Mouse (Mus musculus) ES-Bruce4 (cell line): ENCODE results near the gene Zfp335. TPM values are rescaled to one million over a fixed set of nuclear protein-coding genes. Genes with fewer than 3 reads are reported as not detected.

ENCODE experiments used
- H3K27ac ChIP-seq: 2 replicates; pipeline ENCODE4 v1.5.1; 2012; ENCODE audit warnings: low read length, inconsistent platforms; ENCODE audit not compliant: insufficient read depth
- H3K27me3 ChIP-seq: 2 replicates; pipeline ENCODE4 v1.6.1; 2012; ENCODE audit warnings: mild to moderate bottlenecking, low read length, inconsistent platforms; ENCODE audit not compliant: control insufficient read depth, poor library complexity, insufficient read depth, severe bottlenecking
- H3K36me3 ChIP-seq: 2 replicates; pipeline ENCODE4 v1.6.1; 2012; ENCODE audit warnings: inconsistent platforms, mild to moderate bottlenecking, low read length, moderate library complexity; ENCODE audit not compliant: control insufficient read depth, poor library complexity, insufficient read depth, severe bottlenecking
- H3K4me1 ChIP-seq: one replicate; pipeline ENCODE4 v1.8.1; 2011; ENCODE audit warnings: low read length; ENCODE audit not compliant: control insufficient read depth, insufficient read depth
- H3K4me3 ChIP-seq: 2 replicates; pipeline ENCODE4 v1.5.1; 2011; ENCODE audit warnings: low read depth, mild to moderate bottlenecking, low read length
- H3K9ac ChIP-seq: 2 replicates; pipeline ENCODE4 v1.6.1; 2012; ENCODE audit warnings: low read depth, mild to moderate bottlenecking, inconsistent platforms; ENCODE audit not compliant: poor library complexity, severe bottlenecking
- H3K9me3 ChIP-seq: replicated peaks from 2 replicates; pipeline ENCODE4 v1.6.1; 2012; ENCODE audit warnings: mild to moderate bottlenecking, low read length, inconsistent platforms; ENCODE audit not compliant: control insufficient read depth, poor library complexity, insufficient read depth, severe bottlenecking
- CTCF ChIP-seq: IDR thresholded peaks from one replicate; pipeline ENCODE4 v1.8.1; 2011; ENCODE audit warnings: low read depth, low read length
- EP300 ChIP-seq: IDR thresholded peaks from 2 replicates; pipeline ENCODE4 v1.6.1; 2011; ENCODE audit warnings: low read depth, low read length; ENCODE audit not compliant: insufficient read depth
- POLR2A ChIP-seq: IDR thresholded peaks from one replicate; pipeline ENCODE4 v1.8.1; 2011; ENCODE audit warnings: low read length; ENCODE audit not compliant: insufficient read depth
- polyA plus RNA-seq: library from polyadenylated mRNA; stranded (reverse); fragments of >200 nt; gene quantifications from 2 replicates; pipeline ENCODE4 v1.2.4, GENCODE M21; 2011; ENCODE audit warnings: low read depth; ENCODE audit not compliant: missing spikeins, insufficient read depth, insufficient read length

Zfp335 gene
- polyA plus RNA-seq, 1 experiment: 10.6 TPM

- Histone ChIP-seq H3K27ac (peak overlapping the region; percentile 91), H3K4me1 (peaks cover 7% of the 10 kb centered on the region), H3K4me3 (peak overlapping the region; percentile 43), H3K36me3 (no peaks in the 10 kb centered on the region), H3K27me3 (no peaks in the 10 kb centered on the region), H3K9ac (peak overlapping the region; percentile 30), H3K9me3 (no peaks in the 10 kb centered on the region)
- TF ChIP-seq EP300 (peak; percentile 54; the same call in 1 of the 2 replicates), CTCF (no peak), POLR2A (peak; percentile 43)
Observed at GRCm38 (mm10) chr2:164874239-164874769, 37.3 kb downstream of the Zfp335 start.

DNA sequence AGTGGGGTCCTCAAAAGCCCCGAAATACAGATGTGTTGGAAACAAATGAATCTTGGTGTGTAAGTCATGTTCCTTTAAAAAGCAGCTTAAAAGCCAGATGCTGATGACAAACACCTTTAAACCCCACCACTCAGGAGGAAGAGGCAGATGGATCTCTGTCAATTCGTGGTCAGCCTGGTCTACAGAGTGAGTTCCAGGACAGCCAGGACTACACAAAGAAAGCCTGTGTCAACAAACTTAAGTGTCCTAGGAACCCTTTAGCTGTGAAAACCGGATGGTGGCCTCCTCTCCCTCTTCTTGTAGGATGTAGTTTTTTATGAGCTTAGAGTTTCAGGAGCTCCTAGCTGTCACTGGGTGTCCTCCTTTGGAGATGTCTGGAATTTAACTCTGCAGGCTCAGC is 37.9 kb downstream of the Zfp335 start:
- H3K4me3 ChIP-seq: peak overlapping the region; percentile 43
- H3K4me1 ChIP-seq: peaks cover 7% of the 10 kb centered on the region
- H3K27ac ChIP-seq: peak overlapping the region; percentile 91
- no peaks in the 10 kb centered on the region for H3K36me3 ChIP-seq
- TF ChIP-seq POLR2A (no peak), CTCF (no peak), EP300 (no peak)
- H3K27me3 ChIP-seq: no peaks in the 10 kb centered on the region
- no peaks in the 10 kb centered on the region for H3K9me3 ChIP-seq
- H3K9ac ChIP-seq: peak overlapping the region; percentile 30

DNA sequence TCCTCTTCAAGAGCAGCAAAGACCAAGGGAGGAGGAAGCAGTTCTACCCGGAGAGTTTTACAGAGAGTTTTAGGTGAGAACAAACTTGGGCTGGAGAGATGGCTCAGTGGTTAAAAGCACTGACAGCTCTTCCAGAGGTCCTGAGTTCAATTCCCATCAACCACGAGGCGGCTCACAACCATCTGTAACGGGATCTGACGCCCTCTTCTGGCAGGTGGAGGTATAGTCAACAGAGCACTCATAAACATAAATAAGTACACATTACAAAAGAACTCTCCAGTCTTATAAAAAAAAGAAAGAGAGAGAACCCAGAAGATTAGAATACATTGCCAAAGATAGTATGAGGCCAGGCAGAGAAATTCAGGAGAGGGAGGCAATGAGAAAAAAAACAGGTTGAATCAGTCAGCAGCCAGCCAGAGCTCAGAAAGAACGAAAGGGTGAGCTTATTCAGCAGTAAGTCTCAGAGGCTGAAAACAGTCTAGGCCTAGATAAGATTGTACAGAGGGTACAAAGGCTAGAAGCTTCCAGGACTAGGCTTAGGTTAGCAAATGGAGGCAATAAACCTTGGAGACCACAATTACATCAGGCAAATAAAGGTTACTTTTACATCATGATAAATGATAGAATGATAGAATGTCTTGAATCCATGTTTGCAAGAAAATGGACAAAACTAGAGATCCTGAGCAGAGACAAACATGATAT is 39.8 kb downstream of the Zfp335 start:
- H3K9me3 ChIP-seq: no peaks in the 10 kb centered on the region
- H3K27me3 ChIP-seq: no peaks in the 10 kb centered on the region
- TF ChIP-seq EP300 (no peak), POLR2A (no peak), CTCF (peak; percentile 38)
- no peak overlapping the region for H3K27ac ChIP-seq
- no peak overlapping the region for H3K4me3 ChIP-seq
- no peaks in the 10 kb centered on the region for H3K36me3 ChIP-seq
- peaks cover 5% of the 10 kb centered on the region for H3K4me1 ChIP-seq
- H3K9ac ChIP-seq: no peak overlapping the region

- Histone ChIP-seq H3K36me3 (no peaks in the 10 kb centered on the region), H3K9ac (no peak overlapping the region), H3K4me3 (no peak overlapping the region), H3K27me3 (no peaks in the 10 kb centered on the region), H3K4me1 (peaks cover 5% of the 10 kb centered on the region), H3K9me3 (no peaks in the 10 kb centered on the region), H3K27ac (no peak overlapping the region)
- no peak for TF ChIP-seq CTCF
- no peak for TF ChIP-seq POLR2A
- TF ChIP-seq EP300: no peak
Observed at GRCm38 (mm10) chr2:164868491-164868890, 43.1 kb downstream of the Zfp335 start.

- peak; percentile 89 for TF ChIP-seq CTCF
- no peak for TF ChIP-seq EP300
- Histone ChIP-seq H3K36me3 (no peaks in the 10 kb centered on the region), H3K9me3 (no peaks in the 10 kb centered on the region), H3K27me3 (no peaks in the 10 kb centered on the region), H3K4me1 (peaks cover 2% of the 10 kb centered on the region), H3K9ac (no peak overlapping the region), H3K4me3 (no peak overlapping the region), H3K27ac (peak overlapping the region; percentile 78)
Observed at GRCm38 (mm10) chr2:164867566-164867965, 44.0 kb downstream of the Zfp335 start.

- Histone ChIP-seq H3K9me3 (no peaks in the 10 kb centered on the region), H3K27me3 (no peaks in the 10 kb centered on the region), H3K27ac (peak overlapping the region; percentile 78), H3K4me3 (no peak overlapping the region; the same call in 1 of the 2 replicates), H3K9ac (no peak overlapping the region), H3K36me3 (no peaks in the 10 kb centered on the region), H3K4me1 (no peaks in the 10 kb centered on the region)
- TF ChIP-seq POLR2A (no peak), EP300 (peak; percentile 90), CTCF (no peak)
Observed at GRCm38 (mm10) chr2:164866741-164867551, 44.6 kb downstream of the Zfp335 start.
